Mouse (Mus musculus) monocyte, adult 2 months (primary cell): Measurements from ENCODE around the gene Olfr523.
"Not testable (repeated sequence)": the region's sequence is repeated elsewhere in the genome, so short reads cannot be mapped to it uniquely, and the experiment has no call there.

ENCODE experiments used
- DNase-seq, 2 experiments: peaks; one replicate each; pipeline ENCODE4 v3.0.0; 2022; ENCODE audit warnings: low spot score in 2 of 2, low read depth in 1 of 2

Gene Olfr523

DNA sequence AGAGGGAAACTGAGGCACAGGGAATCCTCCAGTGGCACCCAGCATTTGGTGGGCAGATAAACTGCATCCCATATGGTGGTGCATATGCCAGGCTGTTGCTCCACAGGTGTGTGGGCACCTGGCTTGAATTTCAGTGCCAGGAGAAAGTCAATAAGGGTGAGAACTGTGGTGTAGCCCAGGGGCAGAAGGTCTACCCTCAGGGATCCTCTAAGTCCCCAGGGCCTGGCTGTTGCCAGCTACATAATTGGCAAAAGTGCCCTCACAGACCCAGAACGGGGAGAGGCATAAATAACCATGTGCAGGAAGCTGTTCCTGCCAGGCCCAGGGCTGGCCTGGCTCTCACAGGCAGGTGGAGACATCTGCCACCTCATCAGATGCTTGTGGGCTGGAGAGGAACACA, at the start of gene Olfr523:
TSS of gene Olfr523 (plus strand) at position 282 of the 400 bp plus-strand sequence.
- no peak for DNase-seq

GRCm38 (mm10) chr7:140124382-140124781, 48.6 kb upstream of the Olfr523 start:
- no peak for DNase-seq

GRCm38 (mm10) chr7:140125278-140126021, 47.6 kb upstream of the Olfr523 start:
- peak; percentile 52 to 80 for DNase-seq

DNA sequence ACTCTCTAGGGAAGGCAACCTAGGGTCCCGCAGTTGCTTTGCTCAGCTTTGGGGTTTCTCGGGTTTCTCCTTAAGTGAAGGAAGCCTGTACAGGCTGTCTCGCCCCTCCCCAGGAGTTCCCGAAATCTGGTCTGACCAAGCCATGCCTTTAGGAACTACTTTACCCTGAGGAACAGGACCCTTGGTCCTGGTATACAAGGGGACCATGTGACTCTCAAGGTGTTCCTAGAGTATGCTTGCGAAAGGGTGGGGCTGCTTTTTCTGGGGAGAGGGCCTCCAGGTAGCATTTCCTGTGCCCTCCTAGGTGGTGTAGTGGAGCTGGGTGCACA, 47.0 kb upstream of the Olfr523 start:
- DNase-seq = no peak

DNA sequence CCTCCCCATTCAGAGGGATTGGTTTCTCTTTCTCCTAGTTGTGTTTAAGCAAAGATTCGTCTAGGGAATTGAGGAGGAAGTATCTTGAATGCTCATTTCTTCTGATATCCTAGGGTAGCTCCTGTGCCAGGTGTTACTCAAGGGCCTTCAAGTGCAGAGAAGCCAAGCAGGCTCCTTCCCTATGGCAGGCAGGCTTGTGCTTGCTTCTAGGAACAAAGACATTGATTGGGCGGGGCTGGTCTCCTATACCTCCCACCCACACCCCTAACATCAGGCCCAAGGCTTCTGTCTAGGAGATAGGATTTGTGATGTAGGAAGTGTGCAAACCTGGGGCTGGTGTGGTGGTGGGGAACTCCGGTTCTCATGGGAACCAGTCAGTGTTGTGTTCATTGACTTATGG, 46.1 kb upstream of the Olfr523 start:
- DNase-seq = no peak

DNA sequence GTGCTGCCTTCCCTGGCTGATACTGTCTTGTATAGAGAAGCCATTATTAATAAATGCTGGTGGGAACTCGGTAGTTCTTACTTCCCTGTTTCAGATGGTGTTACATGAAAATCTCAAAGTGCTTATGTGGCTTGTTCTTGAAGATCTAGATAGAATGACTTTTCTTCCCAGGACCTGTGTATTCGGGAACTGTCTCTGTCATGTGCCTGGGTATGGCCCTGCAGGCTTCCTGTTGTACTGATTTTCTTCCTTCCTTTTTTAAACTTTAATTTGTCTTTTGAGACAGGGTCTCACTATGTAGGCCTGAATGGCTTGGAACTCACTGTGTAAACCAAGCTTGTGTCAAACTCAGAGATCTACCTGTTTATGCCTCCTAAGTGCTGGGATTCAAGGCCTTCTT, 45.1 kb upstream of the Olfr523 start:
- no peak for DNase-seq

DNA sequence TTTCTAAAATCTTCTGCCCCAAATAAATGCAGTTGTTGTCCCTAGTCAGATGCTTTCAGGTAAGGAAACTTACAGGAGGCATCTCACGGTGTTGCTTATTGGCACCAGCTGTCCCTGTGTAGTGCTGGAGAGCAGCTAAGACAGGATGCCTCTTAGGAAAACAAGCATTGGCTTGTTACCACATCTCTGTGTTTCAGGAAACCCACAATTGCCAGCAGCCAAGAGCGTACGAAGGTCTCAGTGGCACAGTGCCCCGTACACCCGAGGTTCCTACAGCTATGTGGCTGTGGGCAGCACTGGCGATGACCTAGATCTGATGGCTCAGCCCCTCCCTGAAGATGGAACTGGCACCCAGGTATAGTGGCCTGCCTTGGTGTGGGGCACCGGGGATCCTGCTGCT, 40.8 kb upstream of the Olfr523 start:
- not testable (repeated sequence) for DNase-seq

DNA sequence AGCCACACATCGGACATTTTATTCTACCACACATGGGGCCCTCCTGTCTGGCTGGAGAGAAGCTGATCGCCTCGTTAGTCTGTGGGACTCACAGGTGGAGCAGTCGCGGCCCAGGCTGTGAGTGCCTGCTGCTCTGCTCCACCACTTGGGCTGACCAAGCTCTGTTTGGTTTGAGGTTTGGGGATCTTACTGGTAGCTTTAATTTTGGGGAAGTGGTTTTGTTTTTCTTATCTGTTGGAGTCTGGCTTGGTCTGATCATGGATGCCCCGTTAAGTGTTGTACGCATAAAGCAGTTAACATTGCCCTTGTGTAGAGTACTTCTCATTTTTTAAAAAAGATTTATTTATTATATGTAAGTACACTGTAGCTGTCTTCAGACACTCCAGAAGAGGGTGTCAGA, 39.0 kb upstream of the Olfr523 start:
- DNase-seq = not testable (repeated sequence)

DNA sequence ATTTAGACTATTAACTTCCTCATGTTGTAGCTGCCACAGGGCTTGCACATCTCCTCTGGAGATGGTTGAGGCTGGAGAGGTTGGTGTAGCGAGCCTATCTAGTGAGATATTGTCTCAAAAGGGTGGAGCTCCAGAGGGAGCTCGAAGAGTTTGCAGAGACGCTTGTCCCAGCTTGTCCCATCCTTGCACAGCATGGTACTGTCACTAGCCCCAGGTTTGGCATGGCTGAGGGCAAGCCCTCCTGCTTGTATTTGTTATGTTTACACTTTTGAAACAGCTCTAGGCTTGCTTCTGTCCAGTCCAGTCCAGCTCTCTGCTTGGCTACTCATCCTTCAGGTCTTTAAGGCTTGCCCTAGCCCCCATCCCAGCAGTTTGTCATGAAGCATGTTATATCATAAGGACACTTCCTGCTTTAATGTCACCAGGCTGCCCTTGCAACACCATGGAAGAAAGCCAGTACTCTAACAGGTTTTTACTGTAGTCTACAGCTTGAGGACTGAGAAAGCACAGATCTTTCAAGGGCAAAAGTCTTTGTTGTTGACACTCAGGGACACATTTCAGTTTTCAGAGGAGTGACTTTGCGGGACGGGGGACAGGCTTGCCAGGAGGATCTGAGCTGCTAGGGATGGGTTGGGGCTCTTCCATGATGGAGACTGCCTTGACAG, 37.8 kb upstream of the Olfr523 start:
- no peak for DNase-seq

DNA sequence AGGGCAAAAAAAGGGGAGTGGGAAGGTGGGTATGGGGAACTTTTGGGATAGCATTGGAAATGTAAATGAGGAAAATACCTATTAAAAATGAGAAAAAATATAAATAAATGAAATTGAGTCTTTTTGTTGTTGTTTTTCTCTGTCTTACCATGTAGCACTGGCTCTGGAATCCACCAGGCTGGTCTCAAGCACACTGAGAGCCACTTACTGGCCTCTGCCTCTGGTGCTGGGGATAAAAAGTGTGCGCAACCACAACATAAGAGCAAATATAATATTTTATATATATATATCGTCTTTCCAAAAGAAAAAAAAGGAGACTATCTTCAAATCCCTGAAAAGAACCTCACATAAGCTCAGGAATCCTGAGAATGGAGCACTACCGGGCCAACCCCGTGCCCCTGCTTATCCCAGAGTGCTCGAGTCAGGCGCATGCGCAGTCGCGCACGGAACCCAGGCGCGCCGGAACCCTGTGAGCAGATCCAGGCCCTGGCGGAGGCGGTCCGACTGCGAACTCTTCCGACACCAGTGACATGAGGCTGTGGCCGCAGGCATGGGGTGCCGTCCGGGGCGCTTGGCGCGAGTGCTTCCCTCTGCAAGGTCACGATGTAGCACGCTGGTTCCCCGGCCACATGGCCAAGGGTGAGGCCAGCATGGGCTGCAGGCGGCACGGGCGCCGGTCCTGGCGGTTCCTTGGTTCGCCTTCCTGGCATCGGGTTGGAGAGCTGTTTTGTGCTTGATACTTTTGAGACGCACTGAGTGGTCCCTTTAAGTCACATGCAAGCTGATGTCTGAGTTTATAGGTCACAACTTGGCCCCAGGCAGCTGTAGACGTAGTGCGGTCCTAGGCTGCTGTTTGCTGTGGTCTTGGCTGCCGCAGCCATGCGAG, 35.6 kb upstream of the Olfr523 start, which contains the start of gene Mtg1:
TSS of gene Mtg1 (plus strand) at position 430 of the 886 bp plus-strand sequence.
- peak; percentile 73 to 92 for DNase-seq

DNA sequence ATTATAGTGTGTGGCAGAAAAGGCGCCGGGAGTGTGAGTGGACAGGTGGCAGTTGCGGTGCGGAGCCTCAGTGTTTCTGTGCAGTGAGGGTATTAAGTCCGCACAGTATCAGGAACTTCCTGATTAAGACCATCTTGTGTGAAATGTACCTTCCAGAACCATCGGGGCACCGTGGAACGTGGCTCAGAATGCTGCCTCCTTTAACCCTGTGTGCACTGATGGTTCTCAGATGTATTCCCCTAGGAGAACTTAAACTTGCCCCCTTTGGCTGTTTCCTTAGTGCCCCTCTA, 35.1 kb upstream of the Olfr523 start:
- no peak for DNase-seq

DNA sequence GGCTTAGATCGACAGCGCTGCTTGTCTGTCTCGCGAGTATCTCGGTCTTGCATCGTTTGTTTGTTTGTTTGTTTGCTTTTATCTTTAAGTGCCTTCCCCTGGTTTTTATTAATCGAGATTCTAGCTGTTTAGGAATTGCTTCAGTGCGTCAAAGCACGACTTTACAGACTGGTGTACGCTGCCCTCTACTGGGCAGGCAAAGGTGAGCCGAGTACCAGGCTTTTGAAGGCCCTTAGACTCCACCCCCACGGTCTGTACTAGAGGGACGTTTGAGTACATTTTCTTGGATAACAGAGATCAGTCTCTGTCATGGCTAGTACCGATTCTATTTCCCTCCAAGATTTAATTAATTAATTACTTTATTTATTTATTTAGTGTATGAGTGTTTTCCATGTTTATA, 31.7 kb upstream of the Olfr523 start:
- DNase-seq = peak in 1 of 2 experiments; percentile 48

- no peak for DNase-seq
These were observed 28.5 kb upstream of the Olfr523 start for GRCm38 (mm10) chr7:140144550-140144949.

DNA sequence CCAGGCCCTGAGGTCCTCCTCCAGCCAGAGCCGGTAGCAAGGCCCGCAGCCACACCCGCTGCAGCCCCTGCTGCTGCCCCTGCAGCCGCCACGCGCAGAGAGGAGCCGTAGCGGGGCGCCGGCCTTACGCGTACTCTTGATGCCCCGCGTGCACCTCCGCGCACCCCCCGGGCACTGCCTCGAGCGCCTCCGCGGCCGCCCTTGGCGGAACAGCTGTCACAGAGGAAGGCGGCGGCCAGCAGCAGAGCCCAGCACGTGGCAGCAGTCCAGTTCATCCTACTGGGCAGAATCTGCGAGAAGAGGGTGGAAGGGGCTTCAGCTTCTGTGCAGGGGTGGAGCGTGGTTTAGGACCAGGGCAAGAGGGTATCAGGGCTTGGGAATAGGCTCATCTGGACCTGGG, 19.6 kb upstream of the Olfr523 start:
- DNase-seq = no peak

DNA sequence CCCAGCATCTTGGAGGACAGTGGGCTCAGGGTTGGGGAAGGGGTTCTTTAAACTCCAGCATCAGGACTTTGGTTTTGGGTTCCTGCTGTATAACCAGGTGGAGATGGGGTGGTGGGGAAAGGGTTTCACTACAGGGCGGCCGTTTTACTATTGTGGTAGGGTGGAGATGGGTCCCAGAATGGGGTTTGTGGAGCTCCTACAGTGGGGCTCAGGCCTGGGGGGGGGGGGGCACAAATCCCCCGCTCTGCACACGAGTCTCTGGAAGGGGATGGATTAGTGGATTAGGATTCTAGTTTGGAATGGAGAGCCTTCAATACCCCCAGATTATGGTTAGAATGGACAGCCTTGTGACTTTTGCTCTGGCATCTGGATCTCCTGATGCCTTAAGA, 19.2 kb upstream of the Olfr523 start:
- no peak for DNase-seq

GRCm38 (mm10) chr7:140154218-140154927, 18.6 kb upstream of the Olfr523 start, which contains the start of gene Sprn:
Sprn (minus strand) TSS chr7:140154877.
- DNase-seq = no peak

DNA sequence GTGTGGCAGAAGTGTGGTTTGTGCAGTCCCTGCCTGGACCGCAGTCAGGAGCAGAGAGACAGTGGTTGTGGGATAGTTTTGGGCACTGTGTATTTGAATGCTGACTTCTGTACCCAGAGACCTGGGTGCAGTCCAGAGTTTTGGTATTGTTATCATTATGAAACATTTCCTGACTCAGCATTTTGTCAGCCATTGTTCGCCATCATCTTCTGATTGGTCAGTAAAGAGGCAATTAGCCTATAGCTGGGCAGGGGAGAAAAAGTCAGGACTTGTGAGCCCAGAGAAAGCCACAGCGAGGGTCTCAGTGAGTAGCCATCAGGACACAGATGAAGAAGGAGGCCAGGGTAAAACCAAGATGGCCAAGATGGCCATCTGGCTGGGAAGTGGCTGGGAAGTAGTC, 12.7 kb upstream of the Olfr523 start:
- no peak for DNase-seq

DNA sequence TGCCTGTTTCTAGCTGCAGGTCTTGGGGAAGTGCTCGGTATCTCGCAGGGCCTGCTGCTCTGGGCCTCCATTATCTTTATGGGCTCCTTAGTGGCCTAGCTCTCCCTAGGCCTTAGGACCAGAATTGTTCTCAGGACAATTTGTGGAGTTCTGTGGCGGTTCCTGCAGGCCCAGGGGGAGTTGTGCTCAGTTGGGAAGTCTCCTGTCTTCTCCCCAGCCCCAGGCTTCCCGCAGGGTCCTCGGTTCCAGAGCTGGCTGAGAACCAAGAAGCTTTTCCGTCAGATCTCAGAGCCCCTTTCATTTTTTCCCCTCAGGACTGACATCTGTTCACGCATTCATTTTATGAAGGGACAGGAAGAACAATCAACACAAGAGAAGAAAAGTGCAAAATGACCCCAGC, 8.4 kb upstream of the Olfr523 start, which contains the start of gene Olfr522:
TSS of gene Olfr522 (minus strand) at position 101 of the 400 bp plus-strand sequence.
- no peak for DNase-seq

- DNase-seq = no peak
These were observed 5.1 kb upstream of the Olfr523 start for GRCm38 (mm10) chr7:140167950-140168349.

DNA sequence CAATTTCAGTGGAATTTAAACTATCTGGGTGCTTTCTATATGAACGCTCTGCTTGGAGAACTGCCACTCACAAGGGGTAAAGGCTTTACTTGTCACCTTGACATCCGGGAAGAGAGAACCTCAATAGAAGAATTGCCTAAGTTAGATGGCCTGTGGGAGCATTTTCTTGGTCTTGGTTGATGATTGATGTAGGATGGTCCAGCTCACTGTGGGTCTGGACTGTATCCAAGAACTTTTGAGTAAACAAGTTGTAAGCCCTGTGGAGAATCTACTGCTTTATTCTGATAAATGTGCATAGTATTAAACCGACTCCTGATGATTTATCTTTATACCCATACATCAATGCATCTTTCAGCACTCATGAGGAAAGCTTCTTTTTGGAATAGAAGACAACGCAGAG, 3.6 kb upstream of the Olfr523 start:
- DNase-seq = no peak

GRCm38 (mm10) chr7:140170863-140171262, 2.2 kb upstream of the Olfr523 start:
- DNase-seq = no peak
